Mouse (Mus musculus): ENCODE measurements at regions not wholly inside any gene's neighbourhood (a gene's known extent, or its start where the extent isn't known, plus 50 kb on each side); places are given as distances from the start of the nearest gene placed in this dataset.

DNA sequence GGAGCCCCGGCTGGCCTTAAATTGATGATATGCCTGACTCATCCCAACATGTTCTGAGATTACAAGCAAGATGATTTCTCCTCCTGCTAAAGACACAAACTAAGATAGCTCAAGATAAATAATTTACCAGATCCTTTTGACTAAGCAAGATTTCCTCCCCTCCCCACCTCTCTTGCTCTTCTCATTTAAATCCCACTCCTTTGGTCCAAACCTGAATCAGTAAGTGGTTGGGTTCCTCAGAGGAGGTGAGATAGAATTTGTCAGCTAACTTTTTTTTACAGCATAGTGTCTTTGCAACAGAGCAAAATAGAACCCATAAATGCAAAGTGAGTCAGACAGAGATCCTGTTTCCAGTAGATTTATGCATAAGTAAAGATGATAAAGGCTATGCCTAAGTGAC, 286.0 kb upstream of the Atp2b1 start:
- Histone ChIP-seq H3K4me3 (no peak overlapping the region), H3K36me3 (replicated peaks) (no peaks in the 10 kb centered on the region), H3K9me3 (no peaks in the 10 kb centered on the region), H3K27me3 (replicated peaks; ENCODE audit: low read depth, poor library complexity, severe bottlenecking) (no peaks in the 10 kb centered on the region), H3K4me1 (no peaks in the 10 kb centered on the region), H3K27ac (replicated peaks) (no peak overlapping the region)
- DNase-seq (ENCODE audit: low spot score) = no peak
- WGBS = 95% methylated on average over 1 of the region's 1 CpGs

DNA sequence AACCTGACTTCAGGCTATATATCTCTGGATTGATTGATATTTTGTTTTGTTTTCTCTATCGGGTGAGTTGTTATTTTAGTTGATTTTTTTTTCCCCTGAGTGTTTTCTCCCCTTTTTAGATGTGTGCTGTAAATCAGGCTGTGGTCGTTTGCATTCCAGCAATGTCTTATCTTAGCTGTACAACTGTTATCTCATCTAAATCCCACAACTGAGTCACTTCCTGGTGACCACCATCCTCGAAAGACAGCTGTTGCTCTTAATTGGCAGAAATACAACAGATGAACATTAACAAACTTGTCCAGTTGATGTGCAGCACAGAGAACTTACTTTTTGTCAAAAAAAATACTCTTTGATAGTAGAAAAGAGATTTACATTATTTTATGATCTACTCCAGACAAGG, 285.0 kb upstream of the Atp2b1 start:
- Histone ChIP-seq H3K27me3 (replicated peaks; ENCODE audit: low read depth, poor library complexity, severe bottlenecking) (no peaks in the 10 kb centered on the region), H3K36me3 (replicated peaks) (no peaks in the 10 kb centered on the region), H3K27ac (replicated peaks) (no peak overlapping the region), H3K9me3 (no peaks in the 10 kb centered on the region), H3K4me1 (no peaks in the 10 kb centered on the region), H3K4me3 (no peak overlapping the region)
- 67% methylated on average over 3 of the region's 3 CpGs for WGBS
- DNase-seq (ENCODE audit: low spot score) = no peak

DNA sequence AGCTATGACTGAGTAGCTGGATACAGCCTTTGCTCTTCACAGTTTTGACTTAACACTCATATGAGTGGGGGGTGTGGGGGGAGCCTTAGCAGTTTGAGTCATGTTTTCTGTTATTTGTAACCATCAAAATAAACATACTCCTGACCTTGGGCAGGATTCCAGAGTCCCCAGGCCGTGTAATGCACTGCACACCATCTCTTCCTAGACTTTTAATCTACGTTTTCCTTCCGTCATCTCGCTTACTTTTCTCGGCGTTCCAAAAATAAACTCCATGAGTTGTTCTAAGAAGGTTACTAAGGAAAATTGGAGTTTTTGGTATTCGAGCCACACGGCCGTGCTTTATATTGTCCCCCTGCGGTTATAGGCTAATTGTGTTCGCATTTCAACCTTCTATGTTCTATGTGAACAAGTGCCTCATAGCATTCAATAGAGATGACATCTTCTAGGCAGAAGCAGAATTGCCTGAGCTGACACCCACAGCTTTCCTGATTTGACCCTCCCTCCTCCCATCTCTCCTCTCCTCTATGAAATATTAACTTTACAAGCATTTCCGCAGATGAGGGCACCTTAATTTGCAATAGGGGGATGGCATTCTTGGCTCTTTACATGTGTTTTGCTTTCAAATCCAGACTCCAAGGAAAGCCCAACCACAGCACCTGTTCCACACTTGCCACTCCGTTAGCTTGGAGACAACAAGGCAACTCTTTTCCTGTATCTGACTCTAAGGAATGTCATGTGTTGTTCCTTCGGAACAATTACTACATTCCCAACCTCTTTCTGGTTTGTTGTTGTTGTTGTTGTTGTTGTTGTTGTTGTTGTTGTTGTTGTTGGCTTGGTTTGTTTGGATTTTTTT, 276.2 kb upstream of the Atp2b1 start:
- Histone ChIP-seq H3K27ac (replicated peaks) (no peak overlapping the region), H3K9me3 (no peaks in the 10 kb centered on the region), H3K36me3 (replicated peaks) (no peaks in the 10 kb centered on the region), H3K27me3 (replicated peaks; ENCODE audit: low read depth, poor library complexity, severe bottlenecking) (no peaks in the 10 kb centered on the region), H3K4me1 (no peaks in the 10 kb centered on the region), H3K4me3 (no peak overlapping the region)
- WGBS = 86% methylated on average over 14 of the region's 14 CpGs
- no peak for DNase-seq (ENCODE audit: low spot score)

DNA sequence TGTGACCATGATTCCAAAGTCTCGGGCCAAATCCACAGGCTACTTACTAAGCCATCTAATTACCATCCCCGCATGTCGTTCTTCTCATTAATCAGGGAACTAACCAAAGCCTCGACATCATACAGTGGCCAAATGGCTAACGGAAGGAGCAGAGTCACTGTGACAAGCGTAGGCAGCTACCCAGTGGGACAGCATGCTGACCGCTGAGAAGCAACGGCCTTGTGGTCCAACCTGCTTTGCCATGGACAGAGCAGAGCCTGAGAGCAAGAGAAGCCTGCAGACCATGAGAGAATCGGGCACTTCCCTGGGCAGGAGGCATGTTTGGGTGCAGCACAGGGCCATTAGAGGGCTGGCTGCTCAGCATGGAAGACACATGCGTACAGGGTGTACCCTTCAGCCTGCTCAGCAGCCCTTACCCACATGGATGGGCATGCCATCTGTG, 268.5 kb upstream of the Atp2b1 start:
- Histone ChIP-seq H3K9me3 (no peaks in the 10 kb centered on the region), H3K4me3 (no peak overlapping the region), H3K27ac (replicated peaks) (no peak overlapping the region), H3K36me3 (replicated peaks) (no peaks in the 10 kb centered on the region), H3K4me1 (no peaks in the 10 kb centered on the region), H3K27me3 (replicated peaks; ENCODE audit: low read depth, poor library complexity, severe bottlenecking) (no peaks in the 10 kb centered on the region)
- no peak for DNase-seq (ENCODE audit: low spot score)
- WGBS = 87% methylated on average over 10 of the region's 10 CpGs

DNA sequence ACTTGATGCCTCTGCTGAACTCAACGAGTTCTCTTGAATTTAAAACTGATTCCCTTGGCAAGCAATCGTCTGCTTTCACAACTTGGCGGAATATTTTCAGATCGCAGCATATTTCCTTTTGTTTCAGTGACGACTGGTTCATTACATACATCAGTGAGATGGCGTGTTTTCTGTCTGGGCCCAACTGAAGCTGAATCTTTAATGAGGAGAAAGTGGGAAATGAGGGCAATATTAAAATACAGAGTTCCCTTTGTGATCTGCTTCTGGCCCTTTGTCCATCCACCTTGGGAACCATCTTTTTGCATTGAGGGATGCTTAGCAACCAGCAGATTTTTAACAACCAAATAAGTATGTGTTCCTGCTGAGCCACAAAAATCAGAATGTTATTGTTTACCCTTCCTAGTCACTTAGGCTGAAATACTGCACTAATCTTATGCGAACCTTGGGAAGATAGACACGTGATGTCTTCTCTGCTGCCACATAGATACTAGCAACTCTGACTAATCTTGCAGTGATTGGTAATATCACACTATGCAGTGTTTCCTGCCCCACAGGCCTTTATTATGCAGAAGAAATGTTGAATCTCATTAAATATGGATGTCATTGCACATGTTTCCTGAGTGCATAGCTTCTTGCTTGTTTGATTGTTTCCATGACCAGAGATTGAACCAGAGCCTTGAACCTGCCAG, 267.8 kb upstream of the Atp2b1 start:
- H3K4me3 ChIP-seq = no peak overlapping the region
- 86% methylated on average over 8 of the region's 8 CpGs for WGBS
- H3K4me1 ChIP-seq = no peaks in the 10 kb centered on the region
- no peak for DNase-seq (ENCODE audit: low spot score)
- H3K27ac ChIP-seq (replicated peaks) = no peak overlapping the region
- H3K27me3 ChIP-seq (replicated peaks; ENCODE audit: low read depth, poor library complexity, severe bottlenecking) = no peaks in the 10 kb centered on the region
- no peaks in the 10 kb centered on the region for H3K36me3 ChIP-seq (replicated peaks)
- H3K9me3 ChIP-seq = no peaks in the 10 kb centered on the region

DNA sequence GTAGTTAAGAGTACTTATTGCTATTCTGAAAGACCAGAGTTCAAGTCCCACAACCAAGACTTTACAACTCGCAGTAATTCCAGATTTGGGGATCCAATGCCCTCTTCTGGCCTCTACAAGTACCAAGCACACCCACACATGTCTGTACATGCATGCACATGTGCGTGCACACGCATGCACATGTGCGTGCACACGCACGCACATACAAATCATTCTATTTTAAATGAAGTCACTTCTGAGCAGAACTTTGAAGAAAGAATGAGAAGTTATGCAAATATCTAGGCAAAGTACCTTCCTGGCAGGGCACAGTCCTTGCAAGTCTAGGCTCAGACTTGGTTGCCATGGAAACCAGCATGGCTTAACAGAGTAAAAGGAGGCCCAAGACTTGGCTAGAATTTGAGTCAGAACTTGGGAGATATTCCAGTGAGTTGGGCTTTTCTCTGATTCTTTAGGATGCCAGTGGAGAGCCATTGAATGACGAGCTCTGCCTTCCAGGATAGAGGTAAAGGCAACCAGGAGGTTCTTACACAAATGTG, 265.4 kb upstream of the Atp2b1 start:
- no peak overlapping the region for H3K4me3 ChIP-seq
- no peaks in the 10 kb centered on the region for H3K9me3 ChIP-seq
- H3K4me1 ChIP-seq = no peaks in the 10 kb centered on the region
- DNase-seq (ENCODE audit: low spot score) = no peak
- H3K27ac ChIP-seq (replicated peaks) = no peak overlapping the region
- H3K27me3 ChIP-seq (replicated peaks; ENCODE audit: low read depth, poor library complexity, severe bottlenecking) = no peaks in the 10 kb centered on the region
- WGBS = 94% methylated on average over 7 of the region's 7 CpGs
- no peaks in the 10 kb centered on the region for H3K36me3 ChIP-seq (replicated peaks)

DNA sequence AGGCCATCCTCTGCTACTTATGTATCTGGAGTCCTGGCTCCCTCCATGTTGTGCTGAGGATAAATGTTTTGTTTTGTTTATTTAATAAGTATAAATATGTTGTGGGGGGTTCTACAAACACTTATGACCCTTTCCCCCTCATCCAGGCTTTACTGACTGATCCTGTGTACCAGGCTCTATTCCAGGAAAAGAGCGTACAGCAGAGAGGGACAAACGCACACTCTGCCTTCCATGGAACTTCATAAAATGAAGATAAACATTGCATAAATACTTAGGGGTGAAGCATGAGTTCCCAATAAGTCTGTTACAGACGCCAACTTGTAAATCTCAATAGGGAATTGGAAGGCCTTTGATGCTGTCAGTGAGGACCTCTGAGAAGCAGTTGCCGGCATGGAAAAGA, 263.7 kb upstream of the Atp2b1 start:
- WGBS = 94% methylated on average over 4 of the region's 4 CpGs
- H3K36me3 ChIP-seq (replicated peaks) = no peaks in the 10 kb centered on the region
- DNase-seq (ENCODE audit: low spot score) = no peak

DNA sequence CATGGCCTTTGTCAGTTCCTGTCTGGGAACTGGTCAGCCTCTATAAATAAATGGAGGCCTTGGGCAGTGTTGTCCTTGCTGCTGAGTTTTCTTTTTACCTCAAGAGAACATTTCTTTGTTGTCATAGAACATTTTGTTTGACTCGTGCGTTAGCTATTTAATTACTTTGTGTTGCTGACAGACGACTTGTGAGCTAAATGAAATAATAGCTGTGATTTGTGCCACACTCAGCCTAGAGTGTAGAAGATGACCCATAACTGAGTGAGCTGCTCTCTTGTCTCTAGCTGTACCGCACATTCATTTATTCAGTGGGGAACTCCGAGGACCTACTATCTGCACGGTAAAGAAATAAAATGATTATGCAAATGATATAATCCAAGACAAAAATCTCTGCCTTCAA, 263.1 kb upstream of the Atp2b1 start:
- 85% methylated on average over 6 of the region's 6 CpGs for WGBS
- H3K27ac ChIP-seq (replicated peaks) = no peak overlapping the region
- no peak overlapping the region for H3K4me3 ChIP-seq
- H3K4me1 ChIP-seq = no peaks in the 10 kb centered on the region
- H3K27me3 ChIP-seq (replicated peaks; ENCODE audit: low read depth, poor library complexity, severe bottlenecking) = no peaks in the 10 kb centered on the region
- no peak for DNase-seq (ENCODE audit: low spot score)
- no peaks in the 10 kb centered on the region for H3K36me3 ChIP-seq (replicated peaks)
- H3K9me3 ChIP-seq = no peaks in the 10 kb centered on the region

More for the DNA sequence above, 263.7 kb upstream of the Atp2b1 start:
- H3K4me3 ChIP-seq = no peak overlapping the region
- no peaks in the 10 kb centered on the region for H3K4me1 ChIP-seq
- no peaks in the 10 kb centered on the region for H3K9me3 ChIP-seq
- no peaks in the 10 kb centered on the region for H3K27me3 ChIP-seq (replicated peaks; ENCODE audit: low read depth, poor library complexity, severe bottlenecking)
- no peak overlapping the region for H3K27ac ChIP-seq (replicated peaks)

DNA sequence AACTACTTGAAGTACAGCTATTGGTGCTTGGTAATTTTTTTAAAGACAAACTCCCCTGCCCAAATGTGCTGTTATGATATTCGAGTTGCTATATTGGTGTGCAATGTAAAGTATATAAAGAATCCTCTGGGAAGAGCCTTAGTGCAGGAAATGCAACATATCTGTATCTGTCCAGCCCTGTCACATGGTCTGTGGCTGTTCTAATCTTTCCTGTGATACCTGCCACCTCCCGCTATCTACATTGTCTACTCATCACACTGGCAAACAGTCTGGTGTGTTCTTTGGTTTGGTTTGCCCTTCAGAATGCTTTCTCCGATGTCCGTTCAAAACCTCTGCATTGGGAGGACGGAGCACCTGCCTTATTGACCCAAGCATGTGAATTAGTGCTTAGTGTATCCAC, 262.6 kb upstream of the Atp2b1 start:
- no peaks in the 10 kb centered on the region for H3K36me3 ChIP-seq (replicated peaks)
- WGBS = 87% methylated on average over 5 of the region's 5 CpGs
- no peak for DNase-seq (ENCODE audit: low spot score)
- no peak overlapping the region for H3K27ac ChIP-seq (replicated peaks)
- no peaks in the 10 kb centered on the region for H3K9me3 ChIP-seq
- no peaks in the 10 kb centered on the region for H3K4me1 ChIP-seq
- H3K4me3 ChIP-seq = no peak overlapping the region
- no peaks in the 10 kb centered on the region for H3K27me3 ChIP-seq (replicated peaks; ENCODE audit: low read depth, poor library complexity, severe bottlenecking)

DNA sequence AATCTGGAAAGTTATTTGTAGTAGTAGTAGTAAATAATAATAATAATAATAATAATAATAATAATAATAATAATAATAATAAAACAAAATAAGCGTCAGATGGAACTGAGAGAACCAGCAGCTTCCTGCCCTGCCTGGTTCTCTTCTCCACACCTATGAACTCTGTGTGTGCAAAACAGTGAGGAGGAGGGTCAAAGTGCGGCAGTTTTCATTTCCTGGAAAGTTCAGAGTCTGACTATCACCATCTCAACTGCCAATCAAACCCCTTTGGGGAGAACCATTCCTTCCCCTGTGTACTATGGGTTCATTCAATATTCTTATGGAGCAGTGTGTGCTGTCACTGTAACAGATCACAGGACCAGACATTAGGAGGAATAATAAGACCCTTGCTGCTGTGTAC, 262.1 kb upstream of the Atp2b1 start:
- H3K9me3 ChIP-seq = no peaks in the 10 kb centered on the region
- no peaks in the 10 kb centered on the region for H3K36me3 ChIP-seq (replicated peaks)
- no peak overlapping the region for H3K27ac ChIP-seq (replicated peaks)
- H3K4me3 ChIP-seq = no peak overlapping the region
- DNase-seq (ENCODE audit: low spot score) = no peak
- no peaks in the 10 kb centered on the region for H3K27me3 ChIP-seq (replicated peaks; ENCODE audit: low read depth, poor library complexity, severe bottlenecking)
- H3K4me1 ChIP-seq = no peaks in the 10 kb centered on the region
- WGBS = 85% methylated on average over 2 of the region's 2 CpGs

DNA sequence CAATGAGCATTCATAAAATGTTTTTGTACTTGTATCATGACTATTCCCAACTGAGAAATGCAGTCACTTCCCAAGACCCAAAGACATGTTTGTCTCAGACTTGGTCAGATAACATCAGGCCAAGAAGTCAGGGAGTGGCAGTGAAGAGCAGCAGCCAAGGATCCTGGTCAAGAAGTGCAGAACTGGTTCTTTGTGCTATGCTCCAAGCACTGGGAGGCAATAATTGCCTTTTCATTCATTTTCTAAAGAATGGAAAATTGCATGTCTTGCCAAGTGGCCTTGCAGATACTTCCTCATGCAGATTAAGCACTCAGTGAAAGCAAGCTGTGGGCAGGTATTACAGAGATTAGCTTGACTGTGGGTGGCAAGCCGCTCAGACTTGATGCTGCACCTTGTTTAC, 253.5 kb upstream of the Atp2b1 start:
- Histone ChIP-seq H3K27ac (replicated peaks) (no peak overlapping the region), H3K4me1 (no peaks in the 10 kb centered on the region), H3K9me3 (no peaks in the 10 kb centered on the region), H3K36me3 (replicated peaks) (no peaks in the 10 kb centered on the region), H3K4me3 (no peak overlapping the region), H3K27me3 (replicated peaks; ENCODE audit: low read depth, poor library complexity, severe bottlenecking) (no peaks in the 10 kb centered on the region)
- DNase-seq (ENCODE audit: low spot score) = no peak
- WGBS = 24% methylated on average over 1 of the region's 1 CpGs

DNA sequence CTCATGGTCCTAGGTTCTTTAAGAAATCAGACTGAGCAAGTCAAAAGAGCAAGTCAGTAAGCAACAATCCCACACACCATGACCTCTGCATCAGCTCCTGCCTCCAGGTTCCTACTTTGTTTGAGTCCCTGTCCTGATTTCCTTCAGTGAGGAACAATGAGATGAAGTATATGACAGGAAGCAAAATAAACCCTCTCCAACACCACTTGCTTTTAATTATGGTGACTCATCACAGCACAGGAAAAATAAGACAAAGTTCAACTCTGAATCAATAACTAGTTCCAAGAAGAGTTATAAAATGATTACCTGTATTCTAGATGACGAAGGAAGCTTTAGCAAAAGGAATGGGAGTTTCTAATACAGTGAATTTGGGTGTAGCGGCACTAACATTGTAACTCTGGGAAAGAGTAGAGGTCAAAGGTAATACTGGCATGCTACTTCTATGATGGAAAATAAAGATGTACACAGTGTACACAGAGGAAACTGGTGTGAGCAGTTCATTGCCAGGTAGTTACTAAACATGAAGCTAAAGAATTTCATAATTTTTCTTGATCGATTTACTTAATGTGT, 248.2 kb upstream of the Atp2b1 start:
- no peaks in the 10 kb centered on the region for H3K36me3 ChIP-seq (replicated peaks)
- no peaks in the 10 kb centered on the region for H3K9me3 ChIP-seq
- H3K27me3 ChIP-seq (replicated peaks; ENCODE audit: low read depth, poor library complexity, severe bottlenecking) = no peaks in the 10 kb centered on the region
- WGBS = 90% methylated on average over 3 of the region's 3 CpGs
- no peaks in the 10 kb centered on the region for H3K4me1 ChIP-seq
- no peak overlapping the region for H3K4me3 ChIP-seq
- no peak for DNase-seq (ENCODE audit: low spot score)
- H3K27ac ChIP-seq (replicated peaks) = no peak overlapping the region

DNA sequence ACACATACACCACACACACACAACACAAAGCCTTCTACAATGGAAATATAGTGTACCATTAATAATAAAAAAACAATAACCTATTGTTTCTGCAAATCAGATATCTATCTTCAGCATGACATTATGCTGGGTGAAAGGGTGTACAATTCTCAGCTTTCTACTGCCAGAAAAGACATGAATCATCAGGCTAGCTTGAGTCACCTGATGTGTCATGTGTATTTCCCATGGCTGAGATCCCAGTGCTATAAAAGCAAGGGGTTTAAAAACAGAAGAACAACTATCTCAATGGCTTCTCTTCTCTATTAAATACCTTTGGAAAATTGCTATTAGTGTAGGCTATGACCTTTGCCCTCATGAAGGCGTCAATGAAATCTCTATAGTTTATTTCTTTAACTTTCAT, 246.5 kb upstream of the Atp2b1 start:
- H3K4me1 ChIP-seq = no peaks in the 10 kb centered on the region
- H3K4me3 ChIP-seq = no peak overlapping the region
- WGBS = 75% methylated on average over 1 of the region's 1 CpGs
- H3K36me3 ChIP-seq (replicated peaks) = no peaks in the 10 kb centered on the region
- DNase-seq (ENCODE audit: low spot score) = no peak
- H3K27ac ChIP-seq (replicated peaks) = no peak overlapping the region
- no peaks in the 10 kb centered on the region for H3K9me3 ChIP-seq
- H3K27me3 ChIP-seq (replicated peaks; ENCODE audit: low read depth, poor library complexity, severe bottlenecking) = no peaks in the 10 kb centered on the region

Data from embryonic facial prominence, embryonic 10.5 days (tissue).